Mouse (Mus musculus) G1E (cell line): ENCODE results near the gene Slain2. TPM values are rescaled to one million over a fixed set of nuclear protein-coding genes. Genes with fewer than 3 reads are reported as not detected.

ENCODE experiments used
- ATAC-seq: 2 replicates; pipeline ENCODE4 v1.8.0; 2016; ENCODE audit warnings: mild to moderate bottlenecking; ENCODE audit not compliant: insufficient number of reproducible peaks, poor library complexity, low FRiP score, severe bottlenecking; ENCODE audit errors: extremely low read depth
- DNase-seq: peaks from one replicate; pipeline ENCODE4 v3.0.0; 2012; ENCODE audit warnings: low spot score
- H3K27me3 ChIP-seq: 2 replicates; pipeline ENCODE4 v1.6.1; 2012; ENCODE audit warnings: mild to moderate bottlenecking, low read length, inconsistent platforms; ENCODE audit not compliant: insufficient read depth
- H3K36me3 ChIP-seq: replicated peaks from 2 replicates; pipeline ENCODE3; 2012; ENCODE audit warnings: mild to moderate bottlenecking, inconsistent platforms
- H3K4me1 ChIP-seq: 2 replicates; pipeline ENCODE4 v1.6.1; 2012; ENCODE audit warnings: low read depth, low read length, inconsistent platforms, mixed read lengths; ENCODE audit not compliant: insufficient read depth
- H3K4me3 ChIP-seq: 2 replicates; pipeline ENCODE4 v1.5.1; 2012; ENCODE audit warnings: low read depth, mild to moderate bottlenecking, inconsistent platforms, low read length, moderate library complexity, mixed read lengths
- H3K9me3 ChIP-seq: replicated peaks from 2 replicates; pipeline ENCODE4 v1.6.1; 2012; ENCODE audit warnings: inconsistent platforms
- CTCF ChIP-seq: IDR thresholded peaks from 2 replicates; pipeline ENCODE4 v1.5.1; 2012; ENCODE audit warnings: low read depth, low read length, inconsistent platforms, mixed read lengths
- GATA1 ChIP-seq: IDR thresholded peaks from 2 replicates; pipeline ENCODE4 v1.6.1; 2012; ENCODE audit warnings: borderline replicate concordance, low read length, inconsistent platforms, mixed read lengths
- GATA2 ChIP-seq: IDR thresholded peaks from 2 replicates; pipeline ENCODE4 v1.6.1; 2012; ENCODE audit warnings: low read depth, low read length, inconsistent platforms, borderline replicate concordance
- POLR2AphosphoS5 ChIP-seq: IDR thresholded peaks from 2 replicates; pipeline ENCODE4 v1.6.1; 2012; ENCODE audit warnings: low read depth, low read length, inconsistent platforms; ENCODE audit not compliant: insufficient replicate concordance
- TAL1 ChIP-seq: conservative IDR thresholded peaks from 2 replicates; pipeline ENCODE4 v1.6.1; 2012; ENCODE audit warnings: low read depth, low read length, inconsistent platforms, mixed read lengths
- polyA plus RNA-seq: library from polyadenylated mRNA; stranded (reverse); fragments of >175 nt; gene quantifications from 2 replicates; pipeline ENCODE4 v1.2.3, GENCODE M21; 2012
- total RNA-seq, 2 experiments: library from RNA; stranded (forward) in 1 of 2; stranded (reverse) in 1 of 2; fragments of 200-1000 nt in 1 of 2; fragments of >200 nt in 1 of 2; fragmentation: Nextera tagmentation in 1 of 2; gene quantifications; 2 replicates each; pipeline ENCODE4 v1.2.3; 2014 to 2017

Gene Slain2
- total and polyA plus RNA-seq, 3 experiments = 7.7 to 42.4 (median 26.2) TPM

GRCm38 (mm10) chr5:72914633-72915561 lies 793 bp downstream of the Slain2 start:
- Histone ChIP-seq H3K27me3 (0 out of 2 replicates have a peak, but pooled peaks cover 2% of the 10 kb centered on the region), H3K9me3 (no peaks in the 10 kb centered on the region), H3K4me1 (peaks cover 45% of the 10 kb centered on the region), H3K36me3 (peaks cover 4% of the 10 kb centered on the region), H3K4me3 (peak overlapping the region; percentile 97)
- TF ChIP-seq GATA2 (no peak), TAL1 (no peak)
- DNase-seq = peak; percentile 48
- ATAC-seq = no peak

GRCm38 (mm10) chr5:72916048-72916447 lies 1.9 kb downstream of the Slain2 start:
- peaks cover 46% of the 10 kb centered on the region for H3K4me1 ChIP-seq
- DNase-seq (no peak), ATAC-seq (no peak)
- no peak overlapping the region for H3K4me3 ChIP-seq
- no peaks in the 10 kb centered on the region for H3K27me3 ChIP-seq
- no peaks in the 10 kb centered on the region for H3K9me3 ChIP-seq
- TF ChIP-seq GATA1 (no peak), GATA2 (no peak), POLR2AphosphoS5 (no peak), CTCF (no peak), TAL1 (no peak)
- peaks cover 7% of the 10 kb centered on the region for H3K36me3 ChIP-seq

GRCm38 (mm10) chr5:72916851-72917250 lies 2.7 kb downstream of the Slain2 start:
- TF ChIP-seq TAL1 = no peak
- no peak for TF ChIP-seq POLR2AphosphoS5
- no peak for TF ChIP-seq CTCF
- TF ChIP-seq GATA1 = no peak
- no peak for TF ChIP-seq GATA2
- peaks cover 10% of the 10 kb centered on the region for H3K36me3 ChIP-seq
- no peaks in the 10 kb centered on the region for H3K9me3 ChIP-seq
- peaks cover 45% of the 10 kb centered on the region for H3K4me1 ChIP-seq
- H3K27me3 ChIP-seq = no peaks in the 10 kb centered on the region
- H3K4me3 ChIP-seq = no peak overlapping the region
- ATAC-seq = no peak
- DNase-seq = no peak

- TF ChIP-seq GATA2 (no peak), CTCF (no peak), TAL1 (no peak), POLR2AphosphoS5 (no peak), GATA1 (no peak)
- no peaks in the 10 kb centered on the region for H3K9me3 ChIP-seq
- H3K36me3 ChIP-seq = peaks cover 17% of the 10 kb centered on the region
- no peak overlapping the region for H3K4me3 ChIP-seq
- ATAC-seq (no peak), DNase-seq (no peak)
- H3K4me1 ChIP-seq = peaks cover 35% of the 10 kb centered on the region
- no peaks in the 10 kb centered on the region for H3K27me3 ChIP-seq
These were observed 6.3 kb downstream of the Slain2 start for GRCm38 (mm10) chr5:72920416-72920815.

GRCm38 (mm10) chr5:72921171-72921570 lies 7.1 kb downstream of the Slain2 start:
- Histone ChIP-seq H3K9me3 (no peaks in the 10 kb centered on the region), H3K4me1 (peaks cover 27% of the 10 kb centered on the region), H3K36me3 (peaks cover 17% of the 10 kb centered on the region), H3K4me3 (no peak overlapping the region), H3K27me3 (no peaks in the 10 kb centered on the region)
- no peak for DNase-seq
- ATAC-seq = no peak
- TF ChIP-seq TAL1 (no peak), GATA1 (no peak), CTCF (no peak), POLR2AphosphoS5 (no peak), GATA2 (no peak)

GRCm38 (mm10) chr5:72922796-72923195 lies 8.7 kb downstream of the Slain2 start:
- DNase-seq = no peak
- H3K4me1 ChIP-seq = peaks cover 13% of the 10 kb centered on the region
- H3K9me3 ChIP-seq = no peaks in the 10 kb centered on the region
- peaks cover 14% of the 10 kb centered on the region for H3K36me3 ChIP-seq
- H3K4me3 ChIP-seq = no peak overlapping the region
- TF ChIP-seq POLR2AphosphoS5 (no peak), GATA1 (no peak), CTCF (no peak), TAL1 (no peak), GATA2 (no peak)
- ATAC-seq = no peak
- no peaks in the 10 kb centered on the region for H3K27me3 ChIP-seq
